Mouse (Mus musculus): ENCODE measurements around the gene F13a1. TPM values are rescaled to one million over a fixed set of nuclear protein-coding genes. Genes with fewer than 3 reads are reported as not detected.

F13a1 gene
- 6.6 and 8.6 TPM in 2 replicates for polyA plus RNA-seq (2015; fragmentation: Nextera tagmentation; extraction: Ambion mirVana)

DNA sequence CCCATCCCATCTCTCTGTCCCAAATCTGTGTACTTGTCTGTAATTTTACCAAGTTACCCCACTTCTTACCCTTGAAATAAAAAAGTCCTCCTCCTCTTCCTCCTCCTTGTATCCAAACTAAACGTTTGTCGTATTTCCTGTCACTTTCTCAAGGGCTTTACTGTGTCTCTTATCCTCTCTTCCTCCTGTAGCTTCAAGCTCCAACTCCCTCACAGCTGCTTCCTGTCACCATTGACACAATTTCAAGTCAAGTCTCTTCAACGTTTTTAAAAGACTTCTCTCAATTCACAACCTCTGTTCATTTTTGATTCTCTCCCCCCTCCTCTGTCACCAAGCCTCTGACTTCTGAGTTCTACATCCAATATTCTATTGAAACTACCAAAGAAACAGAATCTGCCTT, at the start of gene F13a1:
Gene F13a1, minus strand, starts transcription at position 119 of the 400 bp plus-strand sequence.
- no peaks in the 10 kb centered on the region for H3K4me1 ChIP-seq (ENCODE audit: insufficient read depth, low read depth, low read length)
- DNase-seq (ENCODE audit: low spot score) = peak; percentile 14

GRCm38 (mm10) chr13:37091620-37092019, 41.6 kb upstream of the F13a1 start:
- DNase-seq (ENCODE audit: low spot score) (no peak), ATAC-seq (no peak)
- Histone ChIP-seq H3K4me1 (ENCODE audit: insufficient read depth, low read depth, low read length) (no peaks in the 10 kb centered on the region), H3K27ac (ENCODE audit: low read length) (no peak overlapping the region), H3K36me3 (ENCODE audit: insufficient read depth, low read length) (no peaks in the 10 kb centered on the region), H3K27me3 (replicated peaks; ENCODE audit: insufficient read depth, low read length) (no peaks in the 10 kb centered on the region), H3K4me2 (replicated peaks; ENCODE audit: low read depth, low read length) (no peak overlapping the region), H3K9me3 (ENCODE audit: low read length) (no peaks in the 10 kb centered on the region), H3K9ac (replicated peaks; ENCODE audit: low read depth) (no peak overlapping the region), H3K4me3 (ENCODE audit: low read depth, low read length) (no peak overlapping the region)
- WGBS = 92% methylated on average over 1 of the region's 1 CpGs
- TF ChIP-seq EP300 (IDR thresholded peaks at IDR 0.05) (no peak), CTCF (IDR thresholded peaks at IDR 0.05) (no peak)

More for the DNA sequence above, at the start of gene F13a1:
- no peak for ATAC-seq
- no peaks in the 10 kb centered on the region for H3K36me3 ChIP-seq (ENCODE audit: insufficient read depth, low read length)
- H3K4me3 ChIP-seq (ENCODE audit: low read depth, low read length) = no peak within 1 kb of the TSS
- no peaks in the 10 kb centered on the region for H3K27me3 ChIP-seq (replicated peaks; ENCODE audit: insufficient read depth, low read length)
- no peak within 1 kb of the TSS for H3K9ac ChIP-seq (replicated peaks; ENCODE audit: low read depth)
- H3K27ac ChIP-seq (ENCODE audit: low read length) = no peak within 1 kb of the TSS
- H3K9me3 ChIP-seq (ENCODE audit: low read length) = no peaks in the 10 kb centered on the region
- H3K4me2 ChIP-seq (replicated peaks; ENCODE audit: low read depth, low read length) = no peak within 1 kb of the TSS
- 40% methylated on average over 3 of the region's 3 CpGs for WGBS
- no peak for TF ChIP-seq EP300 (IDR thresholded peaks at IDR 0.05)
- TF ChIP-seq CTCF (IDR thresholded peaks at IDR 0.05) = no peak

DNA sequence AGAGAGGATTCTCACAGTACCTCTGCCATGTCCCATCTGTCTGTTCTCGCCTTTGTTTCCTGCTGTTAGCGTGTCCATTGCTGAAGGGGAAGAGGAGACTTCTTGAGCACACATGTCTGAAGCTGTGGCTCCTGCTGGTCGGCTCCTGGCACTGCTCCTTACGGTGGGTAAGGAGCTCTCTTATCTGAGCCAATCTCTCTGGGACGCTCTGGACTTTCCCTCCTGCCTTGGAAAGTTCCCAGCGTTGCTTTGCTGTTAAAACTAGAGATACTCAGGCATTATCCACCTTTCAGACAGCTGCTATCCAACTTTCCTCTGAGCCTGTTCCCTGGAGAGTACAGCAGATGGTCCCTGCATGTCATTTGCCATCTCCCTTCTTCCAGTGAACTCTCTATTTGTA, 39.1 kb upstream of the F13a1 start:
- no peaks in the 10 kb centered on the region for H3K36me3 ChIP-seq (ENCODE audit: insufficient read depth, low read length)
- 49% methylated on average over 6 of the region's 6 CpGs for WGBS

GRCm38 (mm10) chr13:37081506-37082241, 31.6 kb upstream of the F13a1 start:
- TF ChIP-seq EP300 (IDR thresholded peaks at IDR 0.05) (no peak), CTCF (IDR thresholded peaks at IDR 0.05) (no peak)
- H3K4me3 ChIP-seq (ENCODE audit: low read depth, low read length) = no peak overlapping the region
- no peak overlapping the region for H3K9ac ChIP-seq (replicated peaks; ENCODE audit: low read depth)
- H3K36me3 ChIP-seq (ENCODE audit: insufficient read depth, low read length) = no peaks in the 10 kb centered on the region
- no peaks in the 10 kb centered on the region for H3K9me3 ChIP-seq (ENCODE audit: low read length)
- ATAC-seq (no peak), DNase-seq (ENCODE audit: low spot score) (no peak)
- H3K27ac ChIP-seq (ENCODE audit: low read length) = no peak overlapping the region
- H3K4me2 ChIP-seq (replicated peaks; ENCODE audit: low read depth, low read length) = no peak overlapping the region
- H3K27me3 ChIP-seq (replicated peaks; ENCODE audit: insufficient read depth, low read length) = no peaks in the 10 kb centered on the region
- WGBS = 61% methylated on average over 13 of the region's 13 CpGs
- no peaks in the 10 kb centered on the region for H3K4me1 ChIP-seq (ENCODE audit: insufficient read depth, low read depth, low read length)

More for the DNA sequence above, 39.1 kb upstream of the F13a1 start:
- H3K9me3 ChIP-seq (ENCODE audit: low read length) = no peaks in the 10 kb centered on the region
- H3K27me3 ChIP-seq (replicated peaks; ENCODE audit: insufficient read depth, low read length) = no peaks in the 10 kb centered on the region
- no peak for DNase-seq (ENCODE audit: low spot score)
- H3K4me3 ChIP-seq (ENCODE audit: low read depth, low read length) = no peak overlapping the region
- no peak overlapping the region for H3K27ac ChIP-seq (ENCODE audit: low read length)
- H3K4me2 ChIP-seq (replicated peaks; ENCODE audit: low read depth, low read length) = no peak overlapping the region
- ATAC-seq = no peak
- no peak overlapping the region for H3K9ac ChIP-seq (replicated peaks; ENCODE audit: low read depth)
- TF ChIP-seq CTCF (IDR thresholded peaks at IDR 0.05) = no peak
- TF ChIP-seq EP300 (IDR thresholded peaks at IDR 0.05) = no peak
- no peaks in the 10 kb centered on the region for H3K4me1 ChIP-seq (ENCODE audit: insufficient read depth, low read depth, low read length)

DNA sequence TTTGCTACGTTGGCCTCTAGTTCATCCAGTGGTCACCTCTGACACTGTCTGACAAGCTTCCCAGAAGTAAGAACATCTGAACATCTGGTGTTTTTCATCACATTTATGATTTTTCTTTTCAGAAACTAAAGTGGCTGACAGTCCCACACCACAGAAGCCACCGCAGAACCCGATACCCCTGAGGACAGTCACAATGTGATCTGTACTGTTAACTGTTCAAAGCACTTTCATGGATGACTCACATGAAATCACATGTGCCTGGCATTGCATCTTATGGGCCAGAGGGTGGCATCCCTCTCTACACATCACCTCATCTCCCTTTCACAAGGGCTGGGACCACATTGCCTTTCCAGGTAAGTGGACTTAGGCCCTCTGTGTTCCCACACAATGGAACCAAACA, 21.3 kb upstream of the F13a1 start:
- no peak for DNase-seq (ENCODE audit: low spot score)
- ATAC-seq = no peak
- H3K4me3 ChIP-seq (ENCODE audit: low read depth, low read length) = no peak overlapping the region
- H3K9ac ChIP-seq (replicated peaks; ENCODE audit: low read depth) = no peak overlapping the region
- 62% methylated on average over 3 of the region's 3 CpGs for WGBS
- TF ChIP-seq EP300 (IDR thresholded peaks at IDR 0.05) = no peak
- TF ChIP-seq CTCF (IDR thresholded peaks at IDR 0.05) = no peak
- H3K27me3 ChIP-seq (replicated peaks; ENCODE audit: insufficient read depth, low read length) = no peaks in the 10 kb centered on the region
- H3K27ac ChIP-seq (ENCODE audit: low read length) = no peak overlapping the region
- H3K4me2 ChIP-seq (replicated peaks; ENCODE audit: low read depth, low read length) = no peak overlapping the region
- no peaks in the 10 kb centered on the region for H3K36me3 ChIP-seq (ENCODE audit: insufficient read depth, low read length)
- no peaks in the 10 kb centered on the region for H3K9me3 ChIP-seq (ENCODE audit: low read length)
- H3K4me1 ChIP-seq (ENCODE audit: insufficient read depth, low read depth, low read length) = no peaks in the 10 kb centered on the region

- Histone ChIP-seq H3K4me1 (ENCODE audit: insufficient read depth, low read depth, low read length) (no peaks in the 10 kb centered on the region), H3K9ac (replicated peaks; ENCODE audit: low read depth) (no peak overlapping the region), H3K4me3 (ENCODE audit: low read depth, low read length) (no peak overlapping the region), H3K36me3 (ENCODE audit: insufficient read depth, low read length) (no peaks in the 10 kb centered on the region), H3K4me2 (replicated peaks; ENCODE audit: low read depth, low read length) (no peak overlapping the region), H3K27ac (ENCODE audit: low read length) (no peak overlapping the region), H3K27me3 (replicated peaks; ENCODE audit: insufficient read depth, low read length) (no peaks in the 10 kb centered on the region), H3K9me3 (ENCODE audit: low read length) (no peaks in the 10 kb centered on the region)
- 57% methylated on average over 4 of the region's 4 CpGs for WGBS
- DNase-seq (ENCODE audit: low spot score) (no peak), ATAC-seq (no peak)
- no peak for TF ChIP-seq CTCF (IDR thresholded peaks at IDR 0.05)
- TF ChIP-seq EP300 (IDR thresholded peaks at IDR 0.05) = no peak
Observed at GRCm38 (mm10) chr13:37070824-37071223, 20.8 kb upstream of the F13a1 start.
